18 mouse cellular contexts compared by ENCODE assay signal in the genomic region with DNA sequence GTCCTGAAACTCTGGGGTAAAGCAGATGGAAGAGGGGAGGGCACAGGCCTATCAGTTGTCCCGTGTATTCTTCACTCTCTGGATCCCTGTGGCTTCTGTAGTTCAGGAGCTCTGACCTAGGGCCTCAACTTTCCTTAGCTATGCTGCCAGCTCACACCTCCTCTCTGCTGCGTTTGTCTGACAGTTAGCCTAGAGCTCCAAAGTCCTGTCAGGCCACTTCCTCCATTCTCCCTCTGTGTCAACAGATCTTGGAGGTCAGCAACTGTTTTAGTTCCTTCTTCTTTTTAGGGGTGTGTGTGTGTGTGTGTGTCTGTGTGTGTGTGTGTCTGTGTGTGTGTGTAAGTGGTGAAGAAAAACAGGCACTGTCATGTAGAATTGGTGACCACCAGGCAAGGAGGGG.
DNase-seq lines count a peak whose midpoint lies in the region; ATAC-seq and TF ChIP-seq lines count a peak whose summit lies in the region.
"Had no signal": no experiment of that assay in that cellular context is flagged by ENCODE, and none has a peak within 500 bp of the region (broad histone marks: within the 10 kb centered on the region; RNA-seq: fewer than 3 reads in every experiment).

No protein-coding gene starts in this region.

- 28% methylated on average over 2 of the region's 2 CpGs for WGBS in liver, adult 2 months
- WGBS in liver, embryonic 11.5 days = 10% methylated on average over 2 of the region's 2 CpGs
- WGBS in liver, embryonic 14.5 days (ENCODE audit: insufficient replicate concordance) = 2% methylated on average over 2 of the region's 2 CpGs
- WGBS in cerebellum, adult 2 months = 40% methylated on average over 2 of the region's 2 CpGs

- H3K9ac ChIP-seq in liver, adult 2 months (ENCODE audit: low read depth, low read length) = no peak overlapping the region
- no peak overlapping the region for H3K9ac ChIP-seq in liver, embryonic 11.5 days (ENCODE audit: low read depth, low read length)
- no peak overlapping the region for H3K9ac ChIP-seq in liver, embryonic 14.5 days (replicated peaks)
- H3K9ac ChIP-seq: limb, embryonic 12.5 days; midbrain, embryonic 12.5 days had no signal

- no peak overlapping the region for H3K27ac ChIP-seq in liver, adult 2 months (replicated peaks; ENCODE audit: insufficient read depth, low read depth, low read length)
- no peak overlapping the region for H3K27ac ChIP-seq in liver, embryonic 11.5 days (ENCODE audit: low read depth, low read length)
- no peak overlapping the region for H3K27ac ChIP-seq in liver, embryonic 14.5 days
- H3K27ac ChIP-seq in cerebellum, adult 2 months (ENCODE audit: insufficient read depth, low read length) = no peak overlapping the region
- H3K27ac ChIP-seq: limb, embryonic 12.5 days; midbrain, embryonic 12.5 days had no signal

- no peaks in the 10 kb centered on the region for H3K36me3 ChIP-seq in liver, adult 2 months (ENCODE audit: control insufficient read depth, insufficient read depth, low read length)
- H3K36me3 ChIP-seq in liver, embryonic 11.5 days (ENCODE audit: control insufficient read depth, insufficient read depth, low read length) = no peaks in the 10 kb centered on the region
- H3K36me3 ChIP-seq in liver, embryonic 14.5 days (replicated peaks; ENCODE audit: control insufficient read depth, insufficient read depth, low read depth) = no peaks in the 10 kb centered on the region
- H3K36me3 ChIP-seq: limb, embryonic 12.5 days; midbrain, embryonic 12.5 days had no signal

- no peak for TF ChIP-seq POLR2A in liver, adult 2 months (IDR thresholded peaks at IDR 0.05; ENCODE audit: extremely low read depth, insufficient read depth, low read length)
- TF ChIP-seq POLR2A in cerebellum, adult 2 months (IDR thresholded peaks at IDR 0.05; ENCODE audit: borderline replicate concordance, insufficient read depth, low read length) = no peak

- peak; percentile 90 for DNase-seq in heart, adult 11 months
- no peak for DNase-seq in heart, postnatal 4 days
- DNase-seq in liver, adult 2 months (ENCODE audit: extremely low read depth, low read depth, low spot score) = peak; percentile 28
- no peak for DNase-seq in liver, embryonic 11.5 days (ENCODE audit: low spot score)
- DNase-seq in liver, embryonic 14.5 days (ENCODE audit: low read depth in 3 of 3, low spot score in 3 of 3) = no peak
- DNase-seq in skeletal muscle tissue, adult 2 months (ENCODE audit: low read depth, low spot score) = peak; percentile 16
- no peak for DNase-seq in cerebellum, adult 2 months
- DNase-seq in adrenal gland, adult 2 months = no peak
- DNase-seq: adrenal gland, postnatal 14 days; cerebellum, postnatal 14 days; gastrocnemius, postnatal 14 days; kidney, postnatal 14 days; lung, postnatal 14 days; right cerebral cortex, adult 18-20 months; thymus, postnatal 25 days had no signal

- TF ChIP-seq EP300 in liver, embryonic 14.5 days (IDR thresholded peaks at IDR 0.05; ENCODE audit: low read depth) = no peak

- H3K4me1 ChIP-seq in liver, adult 2 months (ENCODE audit: control insufficient read depth, insufficient read depth, low read length) = no peaks in the 10 kb centered on the region
- no peaks in the 10 kb centered on the region for H3K4me1 ChIP-seq in liver, embryonic 11.5 days (replicated peaks; ENCODE audit: control insufficient read depth, insufficient read depth, low read length)
- H3K4me1 ChIP-seq in liver, embryonic 14.5 days (replicated peaks; ENCODE audit: control insufficient read depth in 2 of 2, insufficient read depth in 2 of 2, low read length in 1 of 2) = no peaks in the 10 kb centered on the region
- H3K4me1 ChIP-seq in cerebellum, adult 2 months (ENCODE audit: control insufficient read depth, insufficient read depth, low read length) = peaks cover 3% of the 10 kb centered on the region; the same call in 1 of the 2 replicates

- H3K4me3 ChIP-seq in liver, adult 2 months (ENCODE audit: insufficient read depth, low read depth, low read length) = no peak overlapping the region
- no peak overlapping the region for H3K4me3 ChIP-seq in liver, embryonic 11.5 days (ENCODE audit: low read depth, low read length)
- H3K4me3 ChIP-seq in liver, embryonic 14.5 days (ENCODE audit: insufficient read depth in 1 of 2, low read depth in 2 of 2, low read length in 2 of 2) = no peak overlapping the region
- H3K4me3 ChIP-seq in cerebellum, adult 2 months (replicated peaks; ENCODE audit: insufficient read depth, low read depth, low read length) = no peak overlapping the region
- H3K4me3 ChIP-seq: limb, embryonic 12.5 days; midbrain, embryonic 12.5 days had no signal

- ATAC-seq in liver, embryonic 11.5 days (replicated peaks; ENCODE audit: low FRiP score) = no peak; the same call in 1 of the 2 replicates
- ATAC-seq in liver, embryonic 14.5 days (ENCODE audit: insufficient read depth) = 0 out of 2 replicates have a peak, but pooled peaks have one; percentile 11

- H3K4me2 ChIP-seq in liver, embryonic 11.5 days = no peak overlapping the region
- H3K4me2 ChIP-seq in liver, embryonic 14.5 days (ENCODE audit: low read depth) = no peak overlapping the region
- H3K4me2 ChIP-seq: limb, embryonic 12.5 days; midbrain, embryonic 12.5 days had no signal

- no peaks in the 10 kb centered on the region for H3K27me3 ChIP-seq in liver, adult 2 months (ENCODE audit: control insufficient read depth, insufficient read depth, low read length)
- H3K27me3 ChIP-seq in liver, embryonic 11.5 days (replicated peaks; ENCODE audit: control insufficient read depth, insufficient read depth, low read length) = no peaks in the 10 kb centered on the region
- H3K27me3 ChIP-seq in liver, embryonic 14.5 days (ENCODE audit: control insufficient read depth, insufficient read depth, low read length) = no peaks in the 10 kb centered on the region
- H3K27me3 ChIP-seq in cerebellum, adult 2 months (ENCODE audit: control insufficient read depth, insufficient read depth, low read length) = no peaks in the 10 kb centered on the region
- H3K27me3 ChIP-seq: CH12.LX; limb, embryonic 12.5 days had no signal

- no peak for TF ChIP-seq CTCF in liver, adult 2 months (IDR thresholded peaks at IDR 0.05; ENCODE audit: low read depth, low read length)
- no peak for TF ChIP-seq CTCF in liver, embryonic 14.5 days (IDR thresholded peaks at IDR 0.05; ENCODE audit: low read depth)
- no peak for TF ChIP-seq CTCF in cerebellum, adult 2 months (IDR thresholded peaks at IDR 0.05; ENCODE audit: borderline replicate concordance, insufficient read depth, low read depth, low read length)

- no peaks in the 10 kb centered on the region for H3K79me2 ChIP-seq in liver, adult 2 months (ENCODE audit: control insufficient read depth, insufficient read depth, low read length)

- no peaks in the 10 kb centered on the region for H3K9me3 ChIP-seq in liver, embryonic 11.5 days (ENCODE audit: control insufficient read depth, low read length)
- no peaks in the 10 kb centered on the region for H3K9me3 ChIP-seq in liver, embryonic 14.5 days (ENCODE audit: control insufficient read depth, low read length)
- H3K9me3 ChIP-seq: limb, embryonic 12.5 days; midbrain, embryonic 12.5 days had no signal

Comparison
In these comparisons a context has a peak if more than half of its experiments do, and no peak if none do; other contexts are left out.
1. DNase-seq: peak in heart, adult 11 months (single experiment), liver, adult 2 months (single experiment) and skeletal muscle tissue, adult 2 months (single experiment); none in heart, postnatal 4 days (single experiment), liver, embryonic 11.5 days (single experiment), liver, embryonic 14.5 days (0 of 3), cerebellum, adult 2 months (0 of 2) and adrenal gland, adult 2 months (single experiment).